Mouse (Mus musculus) heart, embryonic 15.5 days (tissue): ENCODE results near the gene Gm10553. TPM values are rescaled to one million over a fixed set of nuclear protein-coding genes. Genes with fewer than 3 reads are reported as not detected.

Experiments used
- polyA plus RNA-seq: library from polyadenylated mRNA; unstranded; fragments of >200 nt; fragmentation: Nextera tagmentation; extraction: Ambion mirVana; gene quantifications from 2 replicates; pipeline ENCODE4 v1.2.1, GENCODE M21; 2015

Gene Gm10553
- polyA plus RNA-seq, 1 experiment from 2014 or later, result not detected

Other genes starting within 250 kb of the Gm10553 start
- 0.05 and 0.14 TPM in 2 replicates for gene Slc16a14, start 165.0 kb upstream of the Gm10553 start, polyA plus RNA-seq
- gene A530032D15Rik, start 9.7 kb downstream of the Gm10553 start, polyA plus RNA-seq, result not detected in 2 replicates
- gene C130026I21Rik, start 170.4 kb downstream of the Gm10553 start, polyA plus RNA-seq, result not detected in 2 replicates